Mouse (Mus musculus): Measurements from ENCODE around the gene E130308A19Rik.

The E130308A19Rik gene

DNA sequence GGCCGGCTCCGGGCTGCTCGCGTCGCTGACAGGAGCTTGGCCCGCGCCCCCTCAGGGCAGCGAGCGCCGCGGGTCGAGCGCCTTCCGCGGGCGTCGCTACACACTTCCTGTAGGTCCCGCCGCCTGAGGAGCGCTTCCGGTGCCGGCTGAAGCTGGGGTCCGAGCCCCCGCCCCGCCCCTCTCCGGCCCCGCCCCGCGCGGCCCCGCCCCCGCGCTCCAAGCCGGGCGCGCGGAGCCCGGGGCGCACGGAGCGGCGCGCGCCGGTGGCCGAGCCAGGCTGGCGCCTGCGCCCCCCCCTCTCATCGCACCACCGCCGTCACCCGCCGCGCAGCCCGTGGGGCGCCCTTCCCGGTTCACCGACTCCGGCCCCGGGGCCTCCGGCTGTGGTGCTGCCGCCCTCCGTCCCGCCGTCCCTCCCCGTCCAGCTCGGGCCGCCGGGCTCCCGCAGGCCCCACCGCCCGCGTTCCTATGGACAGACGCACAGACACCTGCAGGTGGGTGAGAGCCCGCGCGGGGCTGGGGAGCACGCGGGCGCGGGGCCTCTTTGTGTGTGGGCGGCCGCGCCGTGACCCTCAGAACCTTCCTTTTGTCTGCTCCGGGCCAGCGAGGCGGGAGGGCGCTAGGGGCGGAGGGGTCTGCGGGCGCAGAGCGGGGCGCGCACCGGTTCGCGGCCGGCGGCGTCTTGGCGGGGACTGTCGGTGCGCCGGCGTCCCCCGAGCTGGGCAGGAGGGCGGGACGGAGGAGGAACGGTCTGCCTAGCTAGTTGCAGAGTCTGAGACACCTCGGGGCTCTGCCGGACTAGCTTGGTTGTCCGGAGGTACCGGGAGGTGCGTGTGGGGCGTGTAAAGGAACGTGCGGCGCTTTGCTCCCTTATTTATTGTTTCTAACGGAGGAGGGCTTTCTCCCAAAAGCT is at the start of gene E130308A19Rik:
E130308A19Rik (plus strand) TSS at position 214 of the 913 bp plus-strand sequence.
- peak; percentile 67 for DNase-seq (ENCODE audit: low spot score)

- peak; percentile 47 for DNase-seq (ENCODE audit: low spot score)
Observed at GRCm38 (mm10) chr4:59580495-59581281, 45.3 kb upstream of the E130308A19Rik start.

GRCm38 (mm10) chr4:59581314-59582185 is 44.5 kb upstream of the E130308A19Rik start, which contains the start of gene Hsdl2:
TSS of gene Hsdl2 (plus strand) at chr4:59581563.
- DNase-seq (ENCODE audit: low spot score) = peak; percentile 100

DNA sequence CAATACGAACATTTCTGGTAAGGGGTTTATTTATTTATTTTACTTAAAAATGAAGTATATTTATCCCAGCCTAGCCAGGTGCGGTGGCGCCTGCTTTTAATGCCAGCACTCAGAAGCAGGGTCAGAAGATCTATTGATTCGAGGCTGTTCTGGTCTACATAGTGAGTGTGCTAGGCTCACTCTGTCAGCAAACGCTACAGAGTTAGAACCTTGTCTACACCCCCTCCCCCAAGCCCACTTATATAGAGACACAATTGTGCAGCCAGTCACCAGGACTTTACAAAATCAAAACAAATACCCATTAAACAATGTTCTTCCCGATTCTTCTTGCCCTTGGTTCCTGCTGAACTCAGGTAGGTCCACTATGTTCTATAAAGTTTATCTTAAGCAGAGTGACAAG is 43.8 kb upstream of the E130308A19Rik start:
- DNase-seq (ENCODE audit: low spot score) = no peak

DNA sequence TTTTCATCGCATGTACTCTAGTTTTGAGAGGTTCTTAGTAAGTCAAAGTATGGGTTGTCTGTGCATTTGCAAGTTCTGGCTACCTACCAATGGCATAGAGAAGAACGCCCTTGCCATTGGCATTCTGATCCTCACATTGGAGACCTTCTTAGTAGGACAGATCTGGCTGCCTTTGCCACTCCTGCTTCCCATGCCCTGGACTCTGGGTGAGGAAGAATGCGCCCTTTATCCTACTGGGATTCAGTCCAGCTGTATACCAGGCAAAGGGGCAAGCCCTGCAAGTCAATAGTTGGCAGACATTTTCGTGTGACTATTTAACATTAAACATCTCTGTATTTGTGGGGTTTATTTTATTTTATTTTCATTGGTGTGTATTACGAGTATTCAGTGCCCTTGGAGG is 40.9 kb upstream of the E130308A19Rik start:
- DNase-seq (ENCODE audit: low spot score) = no peak

GRCm38 (mm10) chr4:59587215-59587871 is 38.7 kb upstream of the E130308A19Rik start:
- no peak for DNase-seq (ENCODE audit: low spot score)

DNA sequence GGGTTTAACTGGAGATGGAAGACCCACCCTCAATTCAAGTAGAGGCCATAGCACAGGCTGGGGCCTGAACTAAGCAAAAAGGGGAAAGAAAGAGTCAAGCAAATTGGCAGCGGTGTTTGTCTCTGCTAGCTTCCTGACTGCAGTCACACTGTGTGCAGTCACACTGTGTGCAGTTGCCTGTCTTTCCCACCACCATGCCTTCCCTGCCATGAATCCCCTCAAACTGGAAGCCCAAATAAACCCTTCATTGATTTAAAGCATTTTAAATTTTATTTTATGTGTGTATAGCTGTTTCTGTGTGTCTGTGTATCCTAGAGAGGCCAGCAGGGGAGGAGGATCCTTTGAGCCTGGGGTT is 38.2 kb upstream of the E130308A19Rik start:
- no peak for DNase-seq (ENCODE audit: low spot score)

DNA sequence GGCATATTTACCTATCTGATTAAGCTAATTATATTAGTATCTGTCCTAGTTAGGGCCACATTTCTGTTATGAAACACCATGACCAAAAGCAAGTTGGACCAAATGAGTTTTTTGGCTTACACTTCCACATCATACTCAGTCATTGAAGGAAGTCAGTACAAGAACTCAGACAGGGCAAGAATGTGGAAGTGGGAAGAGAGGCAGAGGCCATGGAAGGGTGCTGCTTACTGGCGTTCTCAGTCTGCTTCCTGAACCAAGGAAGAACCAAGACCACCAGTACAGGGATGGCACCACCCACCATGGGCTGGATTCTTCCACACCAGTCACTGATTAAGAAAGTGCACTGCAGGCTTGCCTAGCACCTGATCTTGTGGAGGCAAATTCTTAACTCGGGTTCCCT is 31.4 kb upstream of the E130308A19Rik start:
- DNase-seq (ENCODE audit: low spot score) = no peak

DNA sequence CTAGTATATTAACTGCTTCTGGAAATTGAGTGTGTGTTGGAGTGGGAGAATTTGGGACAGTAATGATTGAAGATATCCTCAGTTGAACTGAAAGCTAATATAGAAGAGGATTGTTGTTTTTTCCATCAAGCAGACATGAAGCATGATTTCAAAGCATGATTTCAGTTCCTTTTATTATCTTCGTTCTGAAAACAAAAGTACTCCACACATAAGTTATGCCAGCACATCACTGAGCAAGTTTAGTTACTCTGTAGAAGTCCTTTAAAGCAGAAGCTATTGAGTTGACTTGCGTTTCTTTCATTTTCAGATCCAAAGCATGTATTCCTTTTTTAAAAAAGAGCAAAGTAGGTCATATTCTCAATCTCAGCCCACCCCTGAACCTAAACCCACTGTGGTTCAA is 29.5 kb upstream of the E130308A19Rik start:
- DNase-seq (ENCODE audit: low spot score) = no peak

- DNase-seq (ENCODE audit: low spot score) = no peak
Observed at GRCm38 (mm10) chr4:59602704-59603103, 23.3 kb upstream of the E130308A19Rik start.

GRCm38 (mm10) chr4:59604892-59605291 is 21.1 kb upstream of the E130308A19Rik start:
- DNase-seq (ENCODE audit: low spot score) = no peak

GRCm38 (mm10) chr4:59605501-59605900 is 20.5 kb upstream of the E130308A19Rik start:
- DNase-seq (ENCODE audit: low spot score) = no peak

DNA sequence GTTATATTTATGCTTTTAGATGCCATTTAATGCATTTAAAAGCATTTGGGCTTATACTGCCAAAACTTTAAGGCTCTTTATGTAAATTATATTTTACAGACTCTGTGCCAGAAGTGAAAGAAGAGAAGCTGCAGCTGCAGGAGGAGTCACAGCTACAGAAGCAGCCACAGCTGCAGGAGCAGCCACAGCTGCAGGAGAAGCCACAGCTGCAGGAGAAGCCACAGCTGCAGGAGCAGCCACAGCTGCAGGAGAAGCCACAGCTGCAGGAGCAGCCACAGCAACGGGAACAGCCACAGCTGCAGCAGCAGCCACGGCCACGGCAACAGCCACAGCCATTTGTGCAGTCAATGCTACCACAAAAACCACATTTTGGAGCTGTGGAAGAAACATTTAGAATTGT is 15.6 kb upstream of the E130308A19Rik start:
- no peak for DNase-seq (ENCODE audit: low spot score)

GRCm38 (mm10) chr4:59614986-59615385 is 11.0 kb upstream of the E130308A19Rik start:
- peak; percentile 4 for DNase-seq (ENCODE audit: low spot score)

DNA sequence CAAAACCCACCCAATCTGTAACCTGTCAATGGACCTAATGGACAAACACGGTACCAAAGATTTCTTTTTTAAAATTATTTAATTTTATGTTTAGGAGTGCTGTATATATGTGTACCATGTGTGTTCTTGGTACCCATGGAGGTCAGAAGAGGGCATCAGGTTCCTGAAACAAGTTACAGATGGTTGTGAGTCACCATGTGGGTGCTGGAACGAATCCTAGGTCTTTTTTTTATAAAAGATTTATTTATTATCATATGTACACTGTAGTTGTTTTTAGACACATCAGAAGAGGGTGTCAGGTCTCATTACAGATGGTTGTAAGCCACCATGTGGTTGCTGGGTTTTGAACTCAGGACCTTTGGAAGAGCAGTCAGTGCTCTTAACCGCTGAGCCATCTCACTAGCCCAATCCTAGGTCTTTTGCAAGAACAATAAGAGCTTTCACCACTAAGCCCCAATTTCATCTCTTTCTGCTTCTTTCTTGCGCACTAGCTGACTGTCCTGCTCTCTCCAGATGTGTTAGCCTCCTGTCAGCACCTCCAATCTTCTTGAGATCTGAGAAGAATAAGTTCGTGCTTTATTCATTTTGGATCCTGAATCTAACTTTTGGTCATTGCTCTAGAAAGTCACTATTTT is 6.3 kb upstream of the E130308A19Rik start:
- no peak for DNase-seq (ENCODE audit: low spot score)

DNA sequence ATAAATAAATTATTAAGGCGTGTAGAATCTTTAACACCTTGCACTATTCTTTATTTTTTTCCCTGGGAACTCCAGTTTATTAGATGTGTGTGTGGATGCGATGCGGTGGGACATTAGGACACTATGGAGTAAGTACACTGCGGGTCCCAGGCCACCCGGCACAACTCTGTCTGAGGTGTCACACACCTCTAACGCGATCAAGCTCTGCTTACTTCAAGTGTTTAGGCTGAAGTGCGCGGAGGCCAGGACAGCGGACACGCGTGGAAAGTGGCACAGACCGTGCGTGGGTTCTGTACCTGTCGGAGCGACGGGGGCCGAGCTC is 374 bp upstream of the E130308A19Rik start:
- no peak for DNase-seq (ENCODE audit: low spot score)

GRCm38 (mm10) chr4:59628255-59628654 is 2.2 kb downstream of the E130308A19Rik start:
- DNase-seq (ENCODE audit: low spot score) = no peak

DNA sequence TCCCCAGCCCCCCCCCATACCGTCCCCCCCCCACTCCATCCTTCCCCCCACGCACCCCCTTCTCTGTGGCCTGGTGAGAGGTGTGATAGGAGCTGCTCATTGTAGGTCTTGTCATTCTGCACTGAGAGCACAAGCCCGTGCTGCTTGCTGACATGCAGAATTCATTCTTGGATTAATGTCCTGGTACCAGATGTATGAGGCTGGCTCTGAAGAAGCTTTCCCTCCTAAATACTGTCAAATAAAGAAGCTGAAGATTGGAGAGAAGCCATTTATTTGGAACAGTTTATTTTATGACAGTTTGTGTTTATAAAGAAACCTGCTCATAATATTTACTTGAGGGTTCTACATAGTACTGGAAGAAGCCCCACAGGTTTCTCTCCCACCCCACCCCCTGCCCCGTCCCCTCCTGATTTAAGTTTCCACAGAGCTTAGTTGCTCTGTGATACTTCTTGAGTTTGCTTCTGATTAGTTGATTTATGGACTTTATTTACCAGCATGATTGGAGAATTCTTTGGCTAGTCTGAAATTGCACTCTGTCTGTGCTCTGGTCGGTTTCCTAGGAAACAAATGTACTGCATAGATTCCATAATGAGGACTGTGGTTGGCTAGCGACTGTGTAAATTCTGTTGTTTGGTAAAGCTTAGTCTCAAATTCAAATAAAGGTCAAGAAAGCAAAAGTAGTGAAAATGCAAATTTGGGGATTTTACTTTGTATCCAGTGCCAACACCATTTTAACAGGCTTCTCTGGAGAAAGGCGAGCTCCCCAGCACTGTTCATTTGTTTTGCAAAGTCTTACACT is 3.3 kb downstream of the E130308A19Rik start:
- no peak for DNase-seq (ENCODE audit: low spot score)

DNA sequence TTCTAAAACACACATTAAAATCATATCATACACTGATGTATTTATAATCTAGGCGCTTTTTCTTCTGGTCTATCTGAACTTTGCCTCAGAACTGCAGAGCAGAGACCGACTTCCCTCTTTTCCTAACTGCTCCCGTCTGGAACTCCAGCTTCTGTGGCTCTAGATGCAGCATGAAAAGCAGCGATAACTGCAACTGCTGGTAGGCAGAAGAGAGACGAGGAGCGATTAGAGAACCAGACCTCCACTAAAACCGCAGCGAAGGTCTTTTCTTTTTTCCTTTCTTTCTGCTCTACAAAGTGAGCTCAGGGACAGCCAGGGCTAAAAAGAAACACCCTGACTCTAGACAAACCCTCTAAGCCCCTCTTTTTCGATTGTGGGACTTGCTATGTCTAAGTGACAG is 4.1 kb downstream of the E130308A19Rik start:
- DNase-seq (ENCODE audit: low spot score) = no peak

GRCm38 (mm10) chr4:59634532-59634931 is 8.5 kb downstream of the E130308A19Rik start:
- no peak for DNase-seq (ENCODE audit: low spot score)

All from T-cell, adult 2 months (primary cell).